Mouse (Mus musculus): ENCODE results near the gene Gm16253.

- no peak for TF ChIP-seq CTCF (IDR thresholded peaks at IDR 0.05)
- TF ChIP-seq EP300 (IDR thresholded peaks at IDR 0.05): no peak
Measured at GRCm38 (mm10) chr3:96559911-96560850, 16.6 kb upstream of the Gm16253 start.

All from lung, postnatal 0 days (tissue).